Mouse (Mus musculus) lung, postnatal 0 days (tissue): ENCODE results near the gene BC051665.

Source experiments
- CTCF ChIP-seq: IDR thresholded peaks from 2 replicates; pipeline ENCODE4 v1.5.1; 2016; ENCODE audit warnings: antibody characterized with exemption, mild to moderate bottlenecking
- EP300 ChIP-seq: IDR thresholded peaks from 2 replicates; pipeline ENCODE4 v1.6.1; 2016; ENCODE audit warnings: antibody characterized with exemption, mild to moderate bottlenecking, control low read depth

DNA sequence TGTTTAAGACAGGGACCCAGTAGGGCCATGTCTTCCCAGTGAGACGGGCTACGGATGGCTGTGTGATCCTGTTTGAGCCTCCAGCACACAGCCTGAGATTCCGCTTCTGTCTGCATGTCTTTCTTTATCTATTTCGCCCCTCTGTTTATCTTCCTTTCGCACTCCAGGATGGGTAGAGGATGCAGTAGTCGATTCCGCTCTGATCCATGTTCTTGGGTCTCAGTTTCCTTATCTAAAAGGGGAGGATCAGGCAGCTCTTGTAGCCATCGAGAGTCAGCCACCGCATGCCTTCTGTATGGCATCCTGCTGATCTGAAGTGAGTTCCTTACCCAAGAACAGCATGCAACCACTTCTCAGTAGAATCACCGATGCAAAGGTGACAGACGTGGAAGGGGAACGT, 40.8 kb downstream of the BC051665 start:
- TF ChIP-seq CTCF (no peak), EP300 (no peak)
